Mouse (Mus musculus) lung, postnatal 0 days (tissue): ENCODE measurements around the gene Lrmda.

Experiments used
- CTCF ChIP-seq: IDR thresholded peaks from 2 replicates; pipeline ENCODE4 v1.5.1; 2016; ENCODE audit warnings: antibody characterized with exemption, mild to moderate bottlenecking
- EP300 ChIP-seq: IDR thresholded peaks from 2 replicates; pipeline ENCODE4 v1.6.1; 2016; ENCODE audit warnings: antibody characterized with exemption, mild to moderate bottlenecking, control low read depth

- TF ChIP-seq EP300 (no peak), CTCF (no peak)
Measured at GRCm38 (mm10) chr14:22686886-22687285, 667.4 kb downstream of the Lrmda start.
